Mouse (Mus musculus) embryonic facial prominence, embryonic 11.5 days (tissue): ENCODE measurements at regions not wholly inside any gene's neighbourhood (a gene's known extent, or its start where the extent isn't known, plus 50 kb on each side); places are given as distances from the start of the nearest gene placed in this dataset.

Experiments
- ATAC-seq: fragments of 200-750 bp; cut with Nextera tagmentation; replicated peaks from 2 replicates; pipeline ENCODE4 v1.8.0; 2017; ENCODE audit warnings: low read depth; ENCODE audit not compliant: insufficient number of reproducible peaks, low FRiP score, low TSS enrichment
- DNase-seq: peaks from one replicate; pipeline ENCODE4 v3.0.0-alpha.2; 2015; ENCODE audit warnings: low spot score
- H3K27ac ChIP-seq: fragments of 300-500 bp; sonication (generic); replicated peaks from 2 replicates; pipeline ENCODE4 v1.5.1; 2014; ENCODE audit warnings: mild to moderate bottlenecking, low read depth, low read length, control low read depth
- H3K27me3 ChIP-seq: fragments of 300-500 bp; sonication (generic); 2 replicates; pipeline ENCODE4 v1.6.1; 2014; ENCODE audit warnings: mild to moderate bottlenecking, low read length, moderate library complexity, mixed read lengths; ENCODE audit not compliant: control insufficient read depth, insufficient read depth
- H3K36me3 ChIP-seq: fragments of 300-500 bp; sonication (generic); replicated peaks from 2 replicates; pipeline ENCODE4 v1.6.1; 2014; ENCODE audit warnings: low read depth, mild to moderate bottlenecking, low read length, moderate library complexity, mixed read lengths; ENCODE audit not compliant: control insufficient read depth, insufficient read depth
- H3K4me1 ChIP-seq: fragments of 300-500 bp; sonication (generic); 2 replicates; pipeline ENCODE4 v1.6.1; 2014; ENCODE audit warnings: low read length, mixed read lengths; ENCODE audit not compliant: control insufficient read depth, insufficient read depth
- H3K4me2 ChIP-seq: fragments of 300-500 bp; sonication (generic); 2 replicates; pipeline ENCODE4 v1.6.1; 2014; ENCODE audit warnings: low read depth, mild to moderate bottlenecking, control low read depth, low read length, moderate library complexity
- H3K4me3 ChIP-seq: fragments of 300-500 bp; sonication (generic); 2 replicates; pipeline ENCODE4 v1.5.1; 2014; ENCODE audit warnings: low read depth, low read length, control low read depth
- H3K9ac ChIP-seq: fragments of 300-500 bp; sonication (generic); replicated peaks from 2 replicates; pipeline ENCODE4 v1.6.1; 2014; ENCODE audit warnings: mild to moderate bottlenecking, control low read depth, low read length
- H3K9me3 ChIP-seq: fragments of 300-500 bp; sonication (generic); replicated peaks from 2 replicates; pipeline ENCODE4 v1.6.1; 2016; ENCODE audit warnings: mild to moderate bottlenecking, low read length, inconsistent platforms, mixed read lengths; ENCODE audit not compliant: control insufficient read depth
- WGBS: fragments of 180-500 bp; shearing (Covaris S2); extraction: QIAGEN DNeasy Blood & Tissue Kit; methylation state at CpG from one replicate; pipeline ENCODE4 v1.1.7; 2014; 5-methylcytosine and 5-hydroxymethylcytosine counted together

- Histone ChIP-seq H3K4me3 (no peak overlapping the region), H3K9ac (no peak overlapping the region), H3K4me2 (no peak overlapping the region), H3K27me3 (no peaks in the 10 kb centered on the region), H3K36me3 (no peaks in the 10 kb centered on the region), H3K4me1 (no peaks in the 10 kb centered on the region), H3K27ac (no peak overlapping the region), H3K9me3 (no peaks in the 10 kb centered on the region)
- ATAC-seq = no peak
- 83% methylated on average over 6 of the region's 6 CpGs for WGBS
- DNase-seq = no peak
These were observed 187.3 kb upstream of the Tas2r119 start for GRCm38 (mm10) chr15:31989593-31990290.

- H3K4me1 ChIP-seq = no peaks in the 10 kb centered on the region
- DNase-seq (no peak), ATAC-seq (no peak)
- no peak overlapping the region for H3K4me2 ChIP-seq
- no peaks in the 10 kb centered on the region for H3K36me3 ChIP-seq
- H3K9me3 ChIP-seq = no peaks in the 10 kb centered on the region
- H3K4me3 ChIP-seq = no peak overlapping the region
- no peak overlapping the region for H3K9ac ChIP-seq
- 96% methylated on average over 2 of the region's 2 CpGs for WGBS
- no peak overlapping the region for H3K27ac ChIP-seq
- H3K27me3 ChIP-seq = no peaks in the 10 kb centered on the region
These were observed 179.1 kb upstream of the Tas2r119 start for GRCm38 (mm10) chr15:31997996-31998395.

GRCm38 (mm10) chr15:31999553-31999952, 177.5 kb upstream of the Tas2r119 start:
- 78% methylated on average over 5 of the region's 5 CpGs for WGBS
- H3K4me3 ChIP-seq = no peak overlapping the region
- no peak overlapping the region for H3K4me2 ChIP-seq
- ATAC-seq (no peak), DNase-seq (no peak)
- no peak overlapping the region for H3K27ac ChIP-seq
- no peaks in the 10 kb centered on the region for H3K9me3 ChIP-seq
- no peaks in the 10 kb centered on the region for H3K4me1 ChIP-seq
- H3K36me3 ChIP-seq = no peaks in the 10 kb centered on the region
- H3K9ac ChIP-seq = no peak overlapping the region
- H3K27me3 ChIP-seq = no peaks in the 10 kb centered on the region

- no peak for DNase-seq
- H3K9me3 ChIP-seq = no peaks in the 10 kb centered on the region
- H3K4me3 ChIP-seq = no peak overlapping the region
- H3K4me2 ChIP-seq = no peak overlapping the region
- no peaks in the 10 kb centered on the region for H3K4me1 ChIP-seq
- no peak overlapping the region for H3K9ac ChIP-seq
- H3K27ac ChIP-seq = no peak overlapping the region
- 0 out of 2 replicates have a peak, but pooled peaks have one; percentile 76 for ATAC-seq
- 61% methylated on average over 2 of the region's 2 CpGs for WGBS
- no peaks in the 10 kb centered on the region for H3K27me3 ChIP-seq
- no peaks in the 10 kb centered on the region for H3K36me3 ChIP-seq
These were observed 174.1 kb upstream of the Tas2r119 start for GRCm38 (mm10) chr15:32002950-32003422.

- Histone ChIP-seq H3K9me3 (no peaks in the 10 kb centered on the region), H3K4me2 (no peak overlapping the region), H3K27ac (no peak overlapping the region), H3K4me1 (no peaks in the 10 kb centered on the region), H3K27me3 (no peaks in the 10 kb centered on the region), H3K4me3 (no peak overlapping the region), H3K9ac (no peak overlapping the region), H3K36me3 (no peaks in the 10 kb centered on the region)
- 23% methylated on average over 6 of the region's 6 CpGs for WGBS
- DNase-seq = no peak
- ATAC-seq = no peak
These were observed 173.6 kb upstream of the Tas2r119 start for GRCm38 (mm10) chr15:32003489-32003888.

GRCm38 (mm10) chr15:32005986-32006385, 171.1 kb upstream of the Tas2r119 start:
- H3K4me1 ChIP-seq = no peaks in the 10 kb centered on the region
- H3K36me3 ChIP-seq = no peaks in the 10 kb centered on the region
- no peaks in the 10 kb centered on the region for H3K27me3 ChIP-seq
- ATAC-seq (no peak), DNase-seq (no peak)
- no peak overlapping the region for H3K4me3 ChIP-seq
- 27% methylated on average over 5 of the region's 5 CpGs for WGBS
- no peak overlapping the region for H3K9ac ChIP-seq
- H3K27ac ChIP-seq = no peak overlapping the region
- no peak overlapping the region for H3K4me2 ChIP-seq
- no peaks in the 10 kb centered on the region for H3K9me3 ChIP-seq

GRCm38 (mm10) chr15:32009818-32010217, 167.3 kb upstream of the Tas2r119 start:
- Histone ChIP-seq H3K4me3 (no peak overlapping the region), H3K9ac (no peak overlapping the region), H3K27ac (no peak overlapping the region), H3K36me3 (no peaks in the 10 kb centered on the region), H3K4me1 (no peaks in the 10 kb centered on the region), H3K4me2 (no peak overlapping the region), H3K27me3 (no peaks in the 10 kb centered on the region), H3K9me3 (no peaks in the 10 kb centered on the region)
- ATAC-seq (no peak), DNase-seq (no peak)
- 81% methylated on average over 3 of the region's 3 CpGs for WGBS

GRCm38 (mm10) chr15:32012044-32012443, 165.0 kb upstream of the Tas2r119 start:
- Histone ChIP-seq H3K4me3 (no peak overlapping the region), H3K36me3 (no peaks in the 10 kb centered on the region), H3K4me2 (no peak overlapping the region), H3K9ac (no peak overlapping the region), H3K27ac (no peak overlapping the region), H3K4me1 (no peaks in the 10 kb centered on the region), H3K9me3 (no peaks in the 10 kb centered on the region), H3K27me3 (no peaks in the 10 kb centered on the region)
- no peak for ATAC-seq
- WGBS = 55% methylated on average over 2 of the region's 2 CpGs
- DNase-seq = peak; percentile 73
